Mouse (Mus musculus) gastrocnemius, adult 2 months (tissue): Measurements from ENCODE around the gene Ankrd34c. TPM values are rescaled to one million over a fixed set of nuclear protein-coding genes. Genes with fewer than 3 reads are reported as not detected.
A peak's percentile ranks its signal among the peaks of the same experiment; 100 is the strongest.

ENCODE experiments used
- DNase-seq: peaks from one replicate; pipeline ENCODE4 v3.0.0; 2022
- H3K27ac ChIP-seq: fragments of 200-600 bp; 2 replicates; pipeline ENCODE4 v1.8.1; 2022; ENCODE audit warnings: mild to moderate bottlenecking
- H3K4me3 ChIP-seq: fragments of 200-600 bp; 2 replicates; pipeline ENCODE4 v1.8.1; 2022; ENCODE audit warnings: mild to moderate bottlenecking, moderate library complexity
- CTCF ChIP-seq: fragments of 200-600 bp; IDR thresholded peaks from 2 replicates; pipeline ENCODE4 v1.8.1; 2022; ENCODE audit warnings: antibody characterized with exemption, mild to moderate bottlenecking, moderate library complexity
- intact Hi-C: fragments of 180-260 bp; cut with DNase I; formaldehyde crosslinking; loops from one replicate; pipeline ENCODE4 v1.15.1; 2025
- total RNA-seq, 2 experiments: library from RNA; stranded (reverse); gene quantifications; 2 replicates each; pipeline ENCODE4 v1.2.3; 2021

Gene Ankrd34c
- total RNA-seq, 2 experiments from 2014 or later: not detected

GRCm38 (mm10) chr9:89704265-89705196, 33.7 kb downstream of the Ankrd34c start, which contains the start of gene Tmed3:
Gene Tmed3 (minus strand): TSS chr9:89705068.
- intact Hi-C loops: no loop called here
- Histone ChIP-seq H3K4me3 (peak within 1 kb of the TSS; percentile 82), H3K27ac (peak within 1 kb of the TSS; percentile 89)
- TF ChIP-seq CTCF: peak; percentile 29
- peak; percentile 93 for DNase-seq

GRCm38 (mm10) chr9:89700910-89701457, 37.3 kb downstream of the Ankrd34c start:
- no peak for TF ChIP-seq CTCF
- H3K27ac ChIP-seq: no peak overlapping the region
- no peak for DNase-seq
- H3K4me3 ChIP-seq: no peak overlapping the region
- intact Hi-C loops: no loop called here

GRCm38 (mm10) chr9:89695143-89695542, 43.1 kb downstream of the Ankrd34c start:
- intact Hi-C loops: no loop called here
- Histone ChIP-seq H3K4me3 (no peak overlapping the region), H3K27ac (no peak overlapping the region)
- DNase-seq: no peak
- no peak for TF ChIP-seq CTCF

- no peak for TF ChIP-seq CTCF
- Histone ChIP-seq H3K27ac (no peak overlapping the region), H3K4me3 (no peak overlapping the region)
- intact Hi-C loops: no loop called here
- DNase-seq: no peak
Observed at GRCm38 (mm10) chr9:89693670-89694069, 44.6 kb downstream of the Ankrd34c start.

- intact Hi-C loops: no loop called here
Observed at GRCm38 (mm10) chr9:89689179-89689578, 49.1 kb downstream of the Ankrd34c start.

GRCm38 (mm10) chr9:89687503-89688226, 50.6 kb downstream of the Ankrd34c start:
- DNase-seq: no peak
- intact Hi-C loops: no loop called here
- H3K4me3 ChIP-seq: no peak overlapping the region
- peak; percentile 56 for TF ChIP-seq CTCF
- H3K27ac ChIP-seq: no peak overlapping the region

More at GRCm38 (mm10) chr9:89689179-89689578, 49.1 kb downstream of the Ankrd34c start:
- H3K4me3 ChIP-seq: no peak overlapping the region
- DNase-seq: no peak
- H3K27ac ChIP-seq: no peak overlapping the region
- TF ChIP-seq CTCF: no peak

GRCm38 (mm10) chr9:89686262-89686661, 52.0 kb downstream of the Ankrd34c start:
- H3K4me3 ChIP-seq: no peak overlapping the region
- no peak for DNase-seq
- H3K27ac ChIP-seq: no peak overlapping the region
- intact Hi-C loops: no loop called here
- no peak for TF ChIP-seq CTCF

GRCm38 (mm10) chr9:89678974-89679373, 59.3 kb downstream of the Ankrd34c start:
- intact Hi-C loops: no loop called here
- Histone ChIP-seq H3K4me3 (no peak overlapping the region), H3K27ac (no peak overlapping the region)
- TF ChIP-seq CTCF: peak; percentile 47
- no peak for DNase-seq

Other genes starting within 250 kb of the Ankrd34c start
- under 1 TPM in 1 of 2 experiments, not detected in 1; 0.08 TPM for gene Minar1, start 115.3 kb downstream of the Ankrd34c start, total RNA-seq
- 10 to 100 TPM; 12.9 to 17.5 TPM for gene Tmed3, start 33.4 kb downstream of the Ankrd34c start, total RNA-seq
- gene Rasgrf1, start 171.4 kb upstream of the Ankrd34c start, total RNA-seq: not detected